Mouse (Mus musculus): ENCODE data around the gene Zbtb42.

The Zbtb42 gene

GRCm38 (mm10) chr12:112707573-112707869, 28.9 kb downstream of the Zbtb42 start:
- Histone ChIP-seq H3K4me1 (replicated peaks; ENCODE audit: low read depth, low read length) (peaks cover 15% of the 10 kb centered on the region), H3K27me3 (ENCODE audit: insufficient read depth, low read length) (peaks cover 69% of the 10 kb centered on the region), H3K9me3 (ENCODE audit: low read length) (peaks cover 4% of the 10 kb centered on the region; the same call in 1 of the 2 replicates), H3K4me3 (replicated peaks; ENCODE audit: low read length) (peak overlapping the region; percentile 20; the same call in 1 of the 2 replicates), H3K36me3 (ENCODE audit: insufficient read depth, low read length) (no peaks in the 10 kb centered on the region)
- TF ChIP-seq NANOG (IDR thresholded peaks at IDR 0.05; ENCODE audit: borderline replicate concordance, low read length) (no peak), POU5F1 (IDR thresholded peaks at IDR 0.05; ENCODE audit: borderline replicate concordance, low read length) (no peak), CTCF (conservative IDR thresholded peaks at IDR 0.05; ENCODE audit: low read length) (no peak)

DNA sequence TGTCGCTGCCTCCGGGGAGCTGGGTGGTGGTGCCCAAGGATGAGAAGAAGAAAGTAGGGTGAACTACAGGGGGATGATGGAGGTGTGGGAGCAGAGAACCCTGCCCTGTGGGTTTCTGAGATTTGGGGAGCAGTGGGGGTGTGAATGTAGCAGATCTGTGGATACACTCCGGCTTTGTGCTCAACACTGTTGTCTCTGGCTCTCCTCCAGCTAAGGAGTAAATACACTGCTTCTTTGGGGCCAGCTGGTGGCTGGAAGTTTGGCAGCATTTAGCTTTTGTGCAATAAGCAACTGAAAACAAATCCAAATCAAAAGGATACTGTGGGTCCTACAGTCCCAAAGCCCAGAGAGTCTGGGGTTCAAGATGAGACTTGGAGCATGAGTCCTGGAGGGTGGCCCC, 35.4 kb downstream of the Zbtb42 start:
- peaks cover 20% of the 10 kb centered on the region for H3K27me3 ChIP-seq (ENCODE audit: insufficient read depth, low read length)
- peaks cover 21% of the 10 kb centered on the region for H3K4me1 ChIP-seq (replicated peaks; ENCODE audit: low read depth, low read length)
- H3K36me3 ChIP-seq (ENCODE audit: insufficient read depth, low read length), result no peaks in the 10 kb centered on the region
- peaks cover 4% of the 10 kb centered on the region; the same call in 1 of the 2 replicates for H3K9me3 ChIP-seq (ENCODE audit: low read length)
- TF ChIP-seq CTCF (conservative IDR thresholded peaks at IDR 0.05; ENCODE audit: low read length) (no peak), POU5F1 (IDR thresholded peaks at IDR 0.05; ENCODE audit: borderline replicate concordance, low read length) (no peak), NANOG (IDR thresholded peaks at IDR 0.05; ENCODE audit: borderline replicate concordance, low read length) (no peak)
- no peak overlapping the region for H3K4me3 ChIP-seq (replicated peaks; ENCODE audit: low read length)

DNA sequence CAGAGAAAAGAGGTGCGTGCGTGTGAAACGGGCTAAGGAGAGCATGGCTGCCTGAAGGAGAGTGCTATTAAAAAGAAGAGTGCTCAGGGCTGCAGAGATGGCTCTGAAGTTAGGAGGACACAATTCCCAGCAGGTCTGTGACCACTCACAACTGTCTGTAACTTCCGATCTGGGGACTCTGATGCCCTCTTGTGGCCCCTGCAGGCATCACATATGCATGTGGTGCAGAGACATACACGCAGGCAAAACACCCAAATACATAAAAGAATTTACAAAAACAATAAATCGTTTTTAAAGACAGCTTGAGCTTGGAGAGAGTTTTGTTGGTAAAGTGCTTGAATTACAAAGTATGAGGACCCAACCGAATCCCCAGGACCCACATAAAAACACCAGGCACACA, 38.5 kb downstream of the Zbtb42 start:
- no peaks in the 10 kb centered on the region for H3K9me3 ChIP-seq (ENCODE audit: low read length)
- no peak overlapping the region for H3K4me3 ChIP-seq (replicated peaks; ENCODE audit: low read length)
- peaks cover 9% of the 10 kb centered on the region; the same call in 1 of the 2 replicates for H3K27me3 ChIP-seq (ENCODE audit: insufficient read depth, low read length)
- TF ChIP-seq POU5F1 (IDR thresholded peaks at IDR 0.05; ENCODE audit: borderline replicate concordance, low read length) (no peak), CTCF (conservative IDR thresholded peaks at IDR 0.05; ENCODE audit: low read length) (peak; percentile 88), NANOG (IDR thresholded peaks at IDR 0.05; ENCODE audit: borderline replicate concordance, low read length) (no peak)
- no peaks in the 10 kb centered on the region for H3K36me3 ChIP-seq (ENCODE audit: insufficient read depth, low read length)
- H3K4me1 ChIP-seq (replicated peaks; ENCODE audit: low read depth, low read length), result peaks cover 47% of the 10 kb centered on the region

- H3K36me3 ChIP-seq (ENCODE audit: insufficient read depth, low read length), result no peaks in the 10 kb centered on the region
- TF ChIP-seq NANOG (IDR thresholded peaks at IDR 0.05; ENCODE audit: borderline replicate concordance, low read length) (no peak), POU5F1 (IDR thresholded peaks at IDR 0.05; ENCODE audit: borderline replicate concordance, low read length) (no peak), CTCF (conservative IDR thresholded peaks at IDR 0.05; ENCODE audit: low read length) (no peak)
- H3K27me3 ChIP-seq (ENCODE audit: insufficient read depth, low read length), result peaks cover 22% of the 10 kb centered on the region
- peaks cover 58% of the 10 kb centered on the region for H3K4me1 ChIP-seq (replicated peaks; ENCODE audit: low read depth, low read length)
- H3K4me3 ChIP-seq (replicated peaks; ENCODE audit: low read length), result no peak overlapping the region
- no peaks in the 10 kb centered on the region for H3K9me3 ChIP-seq (ENCODE audit: low read length)
Observed at GRCm38 (mm10) chr12:112718995-112719394, 40.4 kb downstream of the Zbtb42 start.

DNA sequence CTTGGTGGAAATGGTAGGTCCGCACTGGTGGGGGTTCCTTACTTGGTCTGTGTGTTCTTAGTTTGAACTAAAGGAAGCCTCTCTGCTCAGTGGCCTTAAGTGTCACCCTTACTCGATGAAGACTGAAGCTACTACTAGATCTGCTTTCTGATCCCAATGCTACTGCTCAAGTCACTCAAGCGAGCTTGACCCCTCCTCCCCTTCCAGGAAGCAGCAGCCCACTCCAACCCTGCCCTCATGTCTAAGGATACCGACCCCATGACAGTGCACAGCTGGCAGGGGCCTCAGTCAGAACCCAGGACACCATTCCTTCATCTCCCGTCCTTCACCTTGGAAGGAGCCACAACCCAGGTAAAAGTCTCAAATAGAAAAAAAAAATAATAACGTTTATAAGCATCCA, 41.6 kb downstream of the Zbtb42 start, which contains the start of gene Cep170b:
TSS of gene Cep170b (plus strand) at position 240 of the 400 bp plus-strand sequence.
- H3K27me3 ChIP-seq (ENCODE audit: insufficient read depth, low read length), result peaks cover 22% of the 10 kb centered on the region

GRCm38 (mm10) chr12:112720890-112721423, 42.3 kb downstream of the Zbtb42 start:
- H3K27me3 ChIP-seq (ENCODE audit: insufficient read depth, low read length), result peaks cover 22% of the 10 kb centered on the region
- peaks cover 14% of the 10 kb centered on the region for H3K36me3 ChIP-seq (ENCODE audit: insufficient read depth, low read length)
- peak overlapping the region; percentile 93 for H3K4me3 ChIP-seq (replicated peaks; ENCODE audit: low read length)
- no peak for TF ChIP-seq NANOG (IDR thresholded peaks at IDR 0.05; ENCODE audit: borderline replicate concordance, low read length)
- no peak for TF ChIP-seq CTCF (conservative IDR thresholded peaks at IDR 0.05; ENCODE audit: low read length)
- no peak for TF ChIP-seq POU5F1 (IDR thresholded peaks at IDR 0.05; ENCODE audit: borderline replicate concordance, low read length)
- H3K4me1 ChIP-seq (replicated peaks; ENCODE audit: low read depth, low read length), result peaks cover 65% of the 10 kb centered on the region
- no peaks in the 10 kb centered on the region for H3K9me3 ChIP-seq (ENCODE audit: low read length)

More for the DNA sequence above, 41.6 kb downstream of the Zbtb42 start, which contains the start of gene Cep170b:
- peak within 1 kb of the TSS; percentile 93 for H3K4me3 ChIP-seq (replicated peaks; ENCODE audit: low read length)
- H3K4me1 ChIP-seq (replicated peaks; ENCODE audit: low read depth, low read length), result peaks cover 65% of the 10 kb centered on the region
- H3K36me3 ChIP-seq (ENCODE audit: insufficient read depth, low read length), result peaks cover 8% of the 10 kb centered on the region
- no peaks in the 10 kb centered on the region for H3K9me3 ChIP-seq (ENCODE audit: low read length)
- no peak for TF ChIP-seq POU5F1 (IDR thresholded peaks at IDR 0.05; ENCODE audit: borderline replicate concordance, low read length)
- no peak for TF ChIP-seq NANOG (IDR thresholded peaks at IDR 0.05; ENCODE audit: borderline replicate concordance, low read length)
- no peak for TF ChIP-seq CTCF (conservative IDR thresholded peaks at IDR 0.05; ENCODE audit: low read length)

GRCm38 (mm10) chr12:112721424-112722239, 43.0 kb downstream of the Zbtb42 start:
- Histone ChIP-seq H3K4me3 (replicated peaks; ENCODE audit: low read length) (peak overlapping the region; percentile 93), H3K4me1 (replicated peaks; ENCODE audit: low read depth, low read length) (peaks cover 59% of the 10 kb centered on the region), H3K27me3 (ENCODE audit: insufficient read depth, low read length) (peaks cover 22% of the 10 kb centered on the region), H3K9me3 (ENCODE audit: low read length) (no peaks in the 10 kb centered on the region), H3K36me3 (ENCODE audit: insufficient read depth, low read length) (peaks cover 21% of the 10 kb centered on the region)
- TF ChIP-seq POU5F1 (IDR thresholded peaks at IDR 0.05; ENCODE audit: borderline replicate concordance, low read length), result no peak
- TF ChIP-seq NANOG (IDR thresholded peaks at IDR 0.05; ENCODE audit: borderline replicate concordance, low read length), result no peak

GRCm38 (mm10) chr12:112722240-112723027, 43.8 kb downstream of the Zbtb42 start:
- peaks cover 52% of the 10 kb centered on the region for H3K4me1 ChIP-seq (replicated peaks; ENCODE audit: low read depth, low read length)

More at GRCm38 (mm10) chr12:112722240-112723027, 43.8 kb downstream of the Zbtb42 start:
- TF ChIP-seq POU5F1 (IDR thresholded peaks at IDR 0.05; ENCODE audit: borderline replicate concordance, low read length) (no peak), NANOG (IDR thresholded peaks at IDR 0.05; ENCODE audit: borderline replicate concordance, low read length) (no peak), CTCF (conservative IDR thresholded peaks at IDR 0.05; ENCODE audit: low read length) (no peak)
- Histone ChIP-seq H3K36me3 (ENCODE audit: insufficient read depth, low read length) (peaks cover 29% of the 10 kb centered on the region), H3K9me3 (ENCODE audit: low read length) (no peaks in the 10 kb centered on the region), H3K27me3 (ENCODE audit: insufficient read depth, low read length) (peaks cover 22% of the 10 kb centered on the region), H3K4me3 (replicated peaks; ENCODE audit: low read length) (peak overlapping the region; percentile 93)

Data from E14TG2a.4 (cell line).